Mouse (Mus musculus): ENCODE data around the gene Btbd35f28. TPM values are rescaled to one million over a fixed set of nuclear protein-coding genes. Genes with fewer than 3 reads are reported as not detected.
"Not testable (repeated sequence)": the region's sequence is repeated elsewhere in the genome, so short reads cannot be mapped to it uniquely, and the experiment has no call there.

Gene Btbd35f28
- not detected in 2 replicates for polyA plus RNA-seq (2015; fragmentation: Nextera tagmentation; extraction: Ambion mirVana)

DNA sequence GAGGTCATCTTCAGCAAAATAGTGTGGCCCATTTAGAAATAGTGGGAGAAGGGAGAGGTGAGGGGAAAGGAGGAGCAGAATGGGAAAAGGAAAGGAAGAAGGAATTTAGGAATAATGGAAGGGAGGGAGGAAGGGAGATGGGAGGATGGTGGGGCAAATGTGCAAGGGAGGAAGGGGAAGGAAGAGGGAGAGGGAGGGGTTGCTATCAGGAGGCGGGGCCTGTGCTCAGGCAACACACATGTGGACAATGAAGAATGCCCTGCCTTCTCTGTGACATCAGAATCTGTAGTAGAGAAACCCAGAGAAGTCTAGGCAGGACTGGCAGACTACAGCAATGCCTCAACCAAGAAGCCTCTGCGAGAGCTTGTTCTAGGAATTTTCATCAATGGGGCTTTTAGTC lies at the start of gene Btbd35f28:
Btbd35f28 (plus strand) TSS at position 301 of the 400 bp plus-strand sequence.
- not testable (repeated sequence) for H3K27ac ChIP-seq; H3K36me3 ChIP-seq; H3K9ac ChIP-seq; H3K27me3 ChIP-seq; ATAC-seq (ENCODE audit: low FRiP score, low read depth); H3K4me2 ChIP-seq (replicated peaks); H3K9me3 ChIP-seq; H3K4me3 ChIP-seq; H3K4me1 ChIP-seq
- no CpG with 5 or more reads among the region's 2 CpGs for WGBS

Other genes starting within 250 kb of the Btbd35f28 start
- not detected in 2 replicates for gene Btbd35f16, start 239.6 kb upstream of the Btbd35f28 start, polyA plus RNA-seq (2015; fragmentation: Nextera tagmentation; extraction: Ambion mirVana)
- not detected in 2 replicates for gene Btbd35f3, start 158.9 kb upstream of the Btbd35f28 start, polyA plus RNA-seq (2015; fragmentation: Nextera tagmentation; extraction: Ambion mirVana)
- gene Btbd35f20, start 94.7 kb downstream of the Btbd35f28 start, polyA plus RNA-seq (2015; fragmentation: Nextera tagmentation; extraction: Ambion mirVana), result not detected in 2 replicates
- gene Btbd35f17, start 174.1 kb downstream of the Btbd35f28 start, polyA plus RNA-seq (2015; fragmentation: Nextera tagmentation; extraction: Ambion mirVana), result not detected in 2 replicates

Measured in limb, embryonic 13.5 days (tissue).